Mouse (Mus musculus) kidney, embryonic 16.5 days (tissue): ENCODE measurements around the gene Tor1aip1. TPM values are rescaled to one million over a fixed set of nuclear protein-coding genes. Genes with fewer than 3 reads are reported as not detected.
A peak's percentile ranks its signal among the peaks of the same experiment; 100 is the strongest.

Experiments
- ATAC-seq: fragments of 200-750 bp; cut with Nextera tagmentation; 2 replicates; pipeline ENCODE4 v1.8.0; 2017; ENCODE audit warnings: moderate TSS enrichment; ENCODE audit not compliant: low FRiP score, low TSS enrichment
- H3K27ac ChIP-seq: fragments of 300-500 bp; sonication (generic); 2 replicates; pipeline ENCODE4 v1.5.1; 2014; ENCODE audit warnings: low read length
- H3K27me3 ChIP-seq: fragments of 300-500 bp; sonication (generic); 2 replicates; pipeline ENCODE4 v1.6.1; 2014; ENCODE audit warnings: low read length, control low read depth, mixed read lengths; ENCODE audit not compliant: insufficient read depth
- H3K36me3 ChIP-seq: fragments of 300-500 bp; sonication (generic); 2 replicates; pipeline ENCODE4 v1.6.1; 2014; ENCODE audit warnings: low read length, control low read depth, mixed read lengths; ENCODE audit not compliant: insufficient read depth
- H3K4me1 ChIP-seq: fragments of 300-500 bp; sonication (generic); 2 replicates; pipeline ENCODE4 v1.6.1; 2014; ENCODE audit warnings: low read length, control low read depth, mixed read lengths; ENCODE audit not compliant: insufficient read depth
- H3K4me2 ChIP-seq: fragments of 300-500 bp; sonication (generic); replicated peaks from 2 replicates; pipeline ENCODE4 v1.6.1; 2014; ENCODE audit warnings: low read depth, low read length
- H3K4me3 ChIP-seq: fragments of 300-500 bp; sonication (generic); 2 replicates; pipeline ENCODE4 v1.5.1; 2014; ENCODE audit warnings: mild to moderate bottlenecking, low read length
- H3K9ac ChIP-seq: fragments of 300-500 bp; sonication (generic); replicated peaks from 2 replicates; pipeline ENCODE4 v1.6.1; 2014; ENCODE audit warnings: low read length
- H3K9me3 ChIP-seq: fragments of 300-500 bp; sonication (generic); 2 replicates; pipeline ENCODE4 v1.6.1; 2016; ENCODE audit warnings: low read length, control low read depth
- WGBS: fragments of 180-500 bp; shearing (Covaris S2); extraction: QIAGEN DNeasy Blood & Tissue Kit; methylation state at CpG from one replicate; pipeline ENCODE4 v1.1.7; 2014; 5-methylcytosine and 5-hydroxymethylcytosine counted together
- polyA plus RNA-seq: library from polyadenylated mRNA; unstranded; fragments of >200 nt; fragmentation: Nextera tagmentation; extraction: Ambion mirVana; gene quantifications from 2 replicates; pipeline ENCODE4 v1.2.1, GENCODE M21; 2015

Gene Tor1aip1
- 33.7 and 40.4 TPM in 2 replicates for polyA plus RNA-seq

GRCm38 (mm10) chr1:156035930-156036737, at the start of gene Tor1aip1:
TSS of gene Tor1aip1 (minus strand) at chr1:156036480.
- H3K4me2 ChIP-seq, result peak within 1 kb of the TSS; percentile 67
- H3K27me3 ChIP-seq, result no peaks in the 10 kb centered on the region
- H3K4me3 ChIP-seq, result peak within 1 kb of the TSS; percentile 86
- H3K36me3 ChIP-seq, result peaks cover 25% of the 10 kb centered on the region
- peak within 1 kb of the TSS; percentile 96 for H3K9ac ChIP-seq
- peaks cover 16% of the 10 kb centered on the region for H3K4me1 ChIP-seq
- ATAC-seq, result peak; percentile 93
- H3K27ac ChIP-seq, result peak within 1 kb of the TSS; percentile 100
- under 1% methylated on average over 58 of the region's 59 CpGs for WGBS
- no peaks in the 10 kb centered on the region for H3K9me3 ChIP-seq

- Histone ChIP-seq H3K4me1 (peaks cover 5% of the 10 kb centered on the region; the same call in 1 of the 2 replicates), H3K9me3 (no peaks in the 10 kb centered on the region), H3K4me2 (no peak overlapping the region), H3K27me3 (no peaks in the 10 kb centered on the region; the same call in 1 of the 2 replicates), H3K36me3 (no peaks in the 10 kb centered on the region), H3K9ac (no peak overlapping the region), H3K4me3 (no peak overlapping the region), H3K27ac (no peak overlapping the region)
- ATAC-seq, result no peak
- WGBS, result 56% methylated on average over 5 of the region's 5 CpGs
Measured at GRCm38 (mm10) chr1:156085770-156086169, 49.5 kb upstream of the Tor1aip1 start.

GRCm38 (mm10) chr1:156084603-156085002, 48.3 kb upstream of the Tor1aip1 start:
- Histone ChIP-seq H3K4me2 (no peak overlapping the region), H3K27ac (no peak overlapping the region), H3K27me3 (no peaks in the 10 kb centered on the region; the same call in 1 of the 2 replicates), H3K36me3 (no peaks in the 10 kb centered on the region), H3K4me1 (no peaks in the 10 kb centered on the region), H3K4me3 (no peak overlapping the region), H3K9ac (no peak overlapping the region), H3K9me3 (no peaks in the 10 kb centered on the region)
- no peak for ATAC-seq
- 71% methylated on average over 3 of the region's 3 CpGs for WGBS

GRCm38 (mm10) chr1:156077655-156078054, 41.4 kb upstream of the Tor1aip1 start:
- Histone ChIP-seq H3K4me1 (peaks cover 6% of the 10 kb centered on the region; the same call in 1 of the 2 replicates), H3K27me3 (no peaks in the 10 kb centered on the region), H3K9ac (no peak overlapping the region), H3K27ac (no peak overlapping the region), H3K9me3 (no peaks in the 10 kb centered on the region), H3K4me2 (no peak overlapping the region), H3K4me3 (no peak overlapping the region), H3K36me3 (no peaks in the 10 kb centered on the region)
- no peak for ATAC-seq
- WGBS, result 52% methylated on average over 3 of the region's 3 CpGs

- no peaks in the 10 kb centered on the region for H3K27me3 ChIP-seq
- no peak overlapping the region for H3K4me2 ChIP-seq
- no peak overlapping the region for H3K27ac ChIP-seq
- H3K36me3 ChIP-seq, result no peaks in the 10 kb centered on the region
- ATAC-seq, result no peak
- no peak overlapping the region for H3K4me3 ChIP-seq
- no peaks in the 10 kb centered on the region for H3K9me3 ChIP-seq
- peaks cover 6% of the 10 kb centered on the region; the same call in 1 of the 2 replicates for H3K4me1 ChIP-seq
- WGBS, result 51% methylated on average over 4 of the region's 4 CpGs
- no peak overlapping the region for H3K9ac ChIP-seq
Measured at GRCm38 (mm10) chr1:156076474-156076873, 40.2 kb upstream of the Tor1aip1 start.

GRCm38 (mm10) chr1:156074575-156074974, 38.3 kb upstream of the Tor1aip1 start:
- Histone ChIP-seq H3K9ac (no peak overlapping the region), H3K9me3 (no peaks in the 10 kb centered on the region), H3K27ac (no peak overlapping the region), H3K4me1 (peaks cover 6% of the 10 kb centered on the region; the same call in 1 of the 2 replicates), H3K27me3 (no peaks in the 10 kb centered on the region), H3K36me3 (no peaks in the 10 kb centered on the region), H3K4me3 (no peak overlapping the region), H3K4me2 (no peak overlapping the region)
- 23% methylated on average over 8 of the region's 8 CpGs for WGBS
- peak; percentile 65 for ATAC-seq

GRCm38 (mm10) chr1:156073169-156073821, 37.0 kb upstream of the Tor1aip1 start:
- Histone ChIP-seq H3K9me3 (no peaks in the 10 kb centered on the region), H3K4me2 (no peak overlapping the region), H3K27ac (no peak overlapping the region), H3K36me3 (no peaks in the 10 kb centered on the region), H3K9ac (no peak overlapping the region), H3K4me1 (peaks cover 6% of the 10 kb centered on the region; the same call in 1 of the 2 replicates), H3K4me3 (no peak overlapping the region), H3K27me3 (no peaks in the 10 kb centered on the region)
- 68% methylated on average over 15 of the region's 15 CpGs for WGBS
- no peak for ATAC-seq

GRCm38 (mm10) chr1:156070106-156070505, 33.8 kb upstream of the Tor1aip1 start:
- no peak overlapping the region for H3K4me2 ChIP-seq
- ATAC-seq, result no peak
- H3K27ac ChIP-seq, result no peak overlapping the region
- H3K4me1 ChIP-seq, result peaks cover 6% of the 10 kb centered on the region; the same call in 1 of the 2 replicates
- H3K27me3 ChIP-seq, result no peaks in the 10 kb centered on the region
- H3K9ac ChIP-seq, result no peak overlapping the region
- H3K36me3 ChIP-seq, result peaks cover 9% of the 10 kb centered on the region
- no peak overlapping the region for H3K4me3 ChIP-seq
- WGBS, result 73% methylated on average over 14 of the region's 14 CpGs
- H3K9me3 ChIP-seq, result no peaks in the 10 kb centered on the region

- Histone ChIP-seq H3K27me3 (no peaks in the 10 kb centered on the region), H3K36me3 (peaks cover 38% of the 10 kb centered on the region), H3K27ac (no peak overlapping the region), H3K4me3 (no peak overlapping the region), H3K4me2 (no peak overlapping the region), H3K9me3 (no peaks in the 10 kb centered on the region), H3K4me1 (no peaks in the 10 kb centered on the region), H3K9ac (no peak overlapping the region)
- ATAC-seq, result no peak
- WGBS, result 65% methylated on average over 3 of the region's 3 CpGs
Measured at GRCm38 (mm10) chr1:156066133-156066532, 29.9 kb upstream of the Tor1aip1 start.

GRCm38 (mm10) chr1:156062193-156062592, 25.9 kb upstream of the Tor1aip1 start:
- 85% methylated on average over 4 of the region's 4 CpGs for WGBS
- peaks cover 35% of the 10 kb centered on the region for H3K36me3 ChIP-seq
- no peak overlapping the region for H3K4me3 ChIP-seq
- ATAC-seq, result no peak
- H3K9me3 ChIP-seq, result no peaks in the 10 kb centered on the region
- no peaks in the 10 kb centered on the region for H3K4me1 ChIP-seq
- no peaks in the 10 kb centered on the region for H3K27me3 ChIP-seq
- H3K27ac ChIP-seq, result no peak overlapping the region
- no peak overlapping the region for H3K9ac ChIP-seq
- H3K4me2 ChIP-seq, result no peak overlapping the region
